Mouse (Mus musculus) layer of hippocampus, adult 18-20 months (tissue): Measurements from ENCODE around the gene Zfp933. TPM values are rescaled to one million over a fixed set of nuclear protein-coding genes. Genes with fewer than 3 reads are reported as not detected.
"Not testable (repeated sequence)": the region's sequence is repeated elsewhere in the genome, so short reads cannot be mapped to it uniquely, and the experiment has no call there.

Experiments used
- DNase-seq, 2 experiments: peaks; one replicate each; pipeline ENCODE4 v3.0.0; 2022; ENCODE audit warnings: low spot score in 2 of 2
- total RNA-seq, 2 experiments: library from RNA; stranded (reverse); gene quantifications; 2 replicates each; pipeline ENCODE4 v1.2.3; 2021

Zfp933 gene
- total RNA-seq, 2 experiments from 2014 or later, result 18.5 to 19.8 TPM

DNA sequence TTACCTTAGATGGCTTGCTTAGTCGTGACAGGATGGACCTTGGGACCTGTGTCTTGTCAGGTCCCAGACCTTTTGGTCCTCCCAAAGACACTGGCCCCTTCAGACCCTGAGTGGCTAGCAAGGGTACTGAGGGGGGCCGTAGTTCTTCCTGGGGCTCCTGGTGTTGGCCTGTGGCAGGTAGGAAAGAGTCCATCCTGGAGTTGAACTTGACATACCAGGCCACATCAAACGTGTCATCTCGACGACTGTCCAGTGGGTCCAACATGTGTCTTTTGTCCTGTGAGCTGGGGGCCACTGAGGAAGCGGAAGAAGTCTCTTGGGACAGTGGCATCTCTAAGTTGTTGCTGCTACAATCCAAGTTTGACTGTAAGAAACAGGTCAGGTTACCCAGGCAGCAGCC is 17.5 kb upstream of the Zfp933 start:
- no peak for DNase-seq

- no peak for DNase-seq
Observed at GRCm38 (mm10) chr4:147862051-147862450, 13.9 kb upstream of the Zfp933 start.

- DNase-seq, result no peak
Observed at GRCm38 (mm10) chr4:147850776-147851175, 2.6 kb upstream of the Zfp933 start.

DNA sequence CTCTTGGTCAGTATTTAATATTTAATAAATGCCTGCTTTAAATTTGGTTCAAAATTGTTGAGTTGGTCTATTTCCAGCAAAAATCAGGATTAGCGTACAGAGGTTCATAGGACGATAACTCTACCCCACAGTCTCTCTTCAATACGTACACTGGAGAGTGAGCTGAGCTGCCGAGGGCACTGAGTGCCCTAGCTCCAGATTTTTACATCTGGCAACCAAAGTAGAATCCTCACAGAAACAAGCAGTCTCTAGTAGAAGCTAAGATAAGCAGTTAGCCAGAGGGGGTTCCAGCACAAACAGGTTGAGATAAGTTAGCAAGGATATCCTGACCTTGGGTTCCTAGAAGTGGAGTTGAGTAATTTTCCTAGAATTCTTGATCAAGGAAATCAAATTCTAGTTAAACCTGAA is 422 bp upstream of the Zfp933 start:
- DNase-seq, result no peak

- DNase-seq, result no peak
Observed at GRCm38 (mm10) chr4:147842871-147843270, 5.3 kb downstream of the Zfp933 start.

DNA sequence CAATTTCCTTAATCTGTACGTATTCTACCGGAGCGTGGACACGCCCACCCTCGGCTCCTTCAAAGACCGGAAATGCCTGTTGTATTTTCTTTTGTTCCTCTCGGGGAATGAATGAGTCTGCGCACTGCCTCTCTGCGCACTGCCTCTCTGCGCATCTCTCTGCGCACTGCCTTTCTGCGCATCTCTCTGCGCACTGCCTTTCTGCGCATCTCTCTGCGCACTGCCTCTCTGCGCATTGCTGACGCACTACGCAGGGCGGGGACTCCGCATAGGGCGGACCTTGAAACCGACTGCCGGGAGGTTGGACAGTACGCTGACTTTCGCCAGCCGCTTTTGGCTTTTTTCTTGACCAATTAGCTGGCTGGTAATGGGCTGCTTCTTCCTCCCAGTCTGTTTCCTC is 8.9 kb downstream of the Zfp933 start:
- DNase-seq, result not testable (repeated sequence)

- DNase-seq, result no peak
Observed at GRCm38 (mm10) chr4:147824389-147824788, 23.8 kb downstream of the Zfp933 start.

DNA sequence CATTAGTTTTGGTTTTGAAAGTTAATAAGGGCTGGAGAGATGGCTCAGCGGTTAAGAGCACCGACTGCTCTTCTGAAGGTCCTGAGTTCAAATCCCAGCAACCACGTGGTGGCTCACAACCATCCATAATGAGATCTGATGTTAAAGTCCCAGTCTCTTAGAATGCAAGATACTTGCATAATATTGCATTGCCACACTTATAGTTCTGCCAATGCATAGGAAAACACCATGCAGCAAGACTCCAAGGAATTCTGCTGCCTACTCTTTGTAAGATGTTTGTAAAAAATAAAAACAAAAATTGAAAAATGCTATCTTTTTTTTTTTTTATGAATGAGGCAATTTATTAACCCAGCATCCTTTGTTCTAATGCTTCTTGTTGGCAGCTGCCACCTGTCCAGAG is 26.8 kb downstream of the Zfp933 start:
- not testable (repeated sequence) for DNase-seq

GRCm38 (mm10) chr4:147819659-147820058 is 28.5 kb downstream of the Zfp933 start:
- DNase-seq, result not testable (repeated sequence)

GRCm38 (mm10) chr4:147814592-147815167 is 33.5 kb downstream of the Zfp933 start:
- no peak for DNase-seq

- DNase-seq, result no peak
Observed at GRCm38 (mm10) chr4:147813249-147813765, 34.9 kb downstream of the Zfp933 start.

DNA sequence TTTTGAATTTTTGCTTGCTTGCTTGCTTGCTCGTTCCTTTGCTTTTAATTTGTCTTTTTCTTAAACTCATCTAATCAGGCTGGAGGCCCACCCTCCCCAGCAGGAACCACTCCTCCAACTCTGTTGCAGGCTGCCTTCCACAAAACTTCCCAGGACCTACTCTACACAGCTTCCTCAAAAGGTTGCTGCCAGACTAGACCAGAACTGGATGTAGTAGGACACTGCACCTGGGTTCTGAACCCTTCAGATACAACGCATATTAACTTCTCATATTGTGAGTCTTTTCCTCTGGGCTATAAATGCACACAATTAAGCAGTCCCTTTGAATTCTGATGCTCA is 38.2 kb downstream of the Zfp933 start:
- not testable (repeated sequence) for DNase-seq

- DNase-seq, result not testable (repeated sequence)
Observed at GRCm38 (mm10) chr4:147809292-147809965, 38.7 kb downstream of the Zfp933 start, which contains the start of gene Zfp984. Gene Zfp984 (minus strand): TSS chr4:147809788.

DNA sequence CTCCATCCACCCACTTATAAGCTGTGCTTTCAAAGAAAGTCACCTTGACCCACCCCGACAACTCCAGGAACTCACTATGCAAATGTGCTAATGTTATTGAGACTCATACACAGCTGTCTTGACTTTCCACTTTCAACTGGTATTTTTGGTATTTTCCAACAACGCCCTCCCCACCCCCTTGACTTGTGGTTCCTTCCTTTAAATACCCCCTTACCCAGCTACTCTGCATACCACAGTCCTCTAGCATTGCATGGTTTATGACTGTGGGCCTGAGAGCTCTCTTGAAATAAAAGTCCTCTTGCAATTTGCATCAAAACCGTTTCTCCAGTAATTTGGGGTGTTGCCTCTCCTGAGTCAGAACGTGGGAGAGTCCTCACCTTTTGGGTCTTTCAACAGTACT is 39.7 kb downstream of the Zfp933 start:
- not testable (repeated sequence) for DNase-seq

DNA sequence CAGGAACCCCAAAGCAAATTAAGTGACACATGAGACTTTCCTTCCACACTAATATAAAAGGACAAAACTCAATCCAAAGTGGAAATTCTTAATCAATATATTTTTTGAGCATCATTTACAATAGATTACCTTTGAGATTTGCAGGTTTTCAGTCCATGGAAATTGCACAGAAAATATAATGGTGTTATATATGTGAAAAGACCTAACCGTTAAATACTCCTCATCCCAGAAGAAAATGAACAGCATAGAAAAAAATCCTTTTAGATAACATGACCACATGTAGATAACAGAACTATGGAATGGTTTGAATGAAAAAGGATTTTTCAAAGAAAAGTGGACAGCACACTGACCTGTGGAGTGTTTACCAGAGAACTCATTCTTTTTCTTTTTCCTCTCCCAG is 52.9 kb downstream of the Zfp933 start:
- DNase-seq, result not testable (repeated sequence)

DNA sequence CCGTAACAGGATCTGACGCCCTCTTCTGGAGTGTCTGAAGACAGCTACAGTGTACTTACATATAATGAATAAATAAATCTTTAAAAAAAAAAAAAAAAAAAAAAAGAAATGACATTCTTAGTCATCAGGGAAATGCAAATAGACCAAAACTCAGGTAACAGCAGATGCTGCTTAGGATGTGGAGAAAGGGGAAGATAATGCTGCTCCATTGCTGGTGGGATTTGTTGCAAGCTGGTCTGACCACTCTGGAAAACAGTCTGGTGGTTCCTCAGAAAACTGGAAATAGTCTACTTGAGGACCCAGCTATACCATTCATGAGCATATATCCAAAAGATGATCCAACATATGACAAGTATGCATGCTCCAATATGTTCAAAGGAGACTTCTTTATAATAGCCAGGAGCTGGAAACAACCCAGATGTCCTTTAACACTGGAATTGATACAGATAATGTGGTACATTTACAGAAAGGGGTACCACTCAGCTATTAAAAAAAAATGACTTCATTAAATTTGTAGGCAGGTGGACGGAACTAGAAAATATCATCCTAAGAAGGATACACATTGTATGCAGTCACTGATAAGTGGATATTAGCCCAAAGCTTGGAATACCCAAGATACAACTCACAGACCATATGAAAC is 54.0 kb downstream of the Zfp933 start:
- not testable (repeated sequence) for DNase-seq

GRCm38 (mm10) chr4:147793390-147793916 is 54.7 kb downstream of the Zfp933 start:
- DNase-seq, result not testable (repeated sequence)

DNA sequence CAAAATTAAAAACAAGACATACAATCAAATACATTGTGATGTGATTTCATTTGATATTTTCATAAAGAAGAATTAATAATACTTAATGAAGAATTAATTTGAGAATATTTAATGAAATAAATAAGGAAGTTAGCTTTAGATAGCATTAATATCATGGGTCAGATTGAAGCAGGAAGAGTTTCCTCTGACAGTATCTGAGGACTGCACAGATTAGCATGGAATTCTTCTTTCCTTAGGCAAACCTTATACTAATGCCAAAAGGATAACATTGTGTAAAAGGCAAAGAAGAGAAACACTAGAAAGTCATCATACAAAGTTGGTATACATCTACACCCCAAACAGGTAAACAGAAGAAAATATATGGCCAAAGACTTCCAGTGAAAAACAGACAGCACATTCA is 56.4 kb downstream of the Zfp933 start:
- not testable (repeated sequence) for DNase-seq
